15 mouse cellular contexts compared by ENCODE assay signal in the genomic region with DNA sequence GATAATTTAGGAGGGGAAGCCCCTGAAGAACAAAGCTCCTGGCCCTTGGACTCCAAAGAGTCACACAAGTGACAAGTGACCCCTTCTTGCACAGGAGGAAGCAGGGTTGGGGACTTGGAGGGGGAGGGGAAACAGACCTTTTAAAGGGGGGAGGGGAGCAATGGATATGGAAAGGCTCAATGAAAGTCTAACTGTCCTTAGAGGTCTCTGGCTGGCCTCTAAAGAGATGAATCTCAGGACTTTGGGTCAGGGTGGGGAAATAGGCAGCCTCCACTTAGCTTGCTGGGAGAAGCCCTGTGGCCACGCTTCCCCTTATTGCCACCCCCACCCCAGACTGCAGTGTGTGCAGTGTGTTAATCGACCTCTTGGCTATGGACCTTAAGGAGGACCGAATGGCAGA.
DNase-seq lines count a peak whose midpoint lies in the region; ATAC-seq lines count a peak whose summit lies in the region.
"Had no signal": no experiment of that assay in that cellular context is flagged by ENCODE, and none has a peak within 500 bp of the region (broad histone marks: within the 10 kb centered on the region; RNA-seq: fewer than 3 reads in every experiment).

No protein-coding gene starts in this region.

- H3K4me2 ChIP-seq in heart, embryonic 11.5 days: peak overlapping the region; percentile 16; the same call in 1 of the 2 replicates
- no peak overlapping the region for H3K4me2 ChIP-seq in neural tube, embryonic 11.5 days (ENCODE audit: low read depth)
- no peak overlapping the region for H3K4me2 ChIP-seq in neural tube, embryonic 15.5 days
- no peak overlapping the region for H3K4me2 ChIP-seq in midbrain, embryonic 14.5 days (ENCODE audit: low read length)
- H3K4me2 ChIP-seq: stomach, embryonic 15.5 days had no signal

- H3K27me3 ChIP-seq in heart, embryonic 11.5 days (ENCODE audit: control insufficient read depth, insufficient read depth, low read length): peaks cover 74% of the 10 kb centered on the region
- peaks cover 34% of the 10 kb centered on the region for H3K27me3 ChIP-seq in neural tube, embryonic 11.5 days (ENCODE audit: control insufficient read depth, insufficient read depth, low read length)
- H3K27me3 ChIP-seq in neural tube, embryonic 15.5 days (replicated peaks): peaks cover 72% of the 10 kb centered on the region
- peaks cover 14% of the 10 kb centered on the region for H3K27me3 ChIP-seq in midbrain, embryonic 14.5 days (ENCODE audit: control insufficient read depth, insufficient read depth, low read length)

- ATAC-seq in heart, embryonic 11.5 days (replicated peaks; ENCODE audit: insufficient number of reproducible peaks, low FRiP score, low TSS enrichment): no peak
- ATAC-seq in neural tube, embryonic 11.5 days (ENCODE audit: insufficient read depth, low FRiP score, low TSS enrichment): no peak
- ATAC-seq in neural tube, embryonic 15.5 days (ENCODE audit: low FRiP score): no peak
- peak; percentile 32; the same call in 1 of the 2 replicates for ATAC-seq in granulocyte monocyte progenitor cell, adult 5-6 weeks (replicated peaks; ENCODE audit: poor library complexity, severe bottlenecking)
- no peak for ATAC-seq in midbrain, embryonic 14.5 days (ENCODE audit: low FRiP score, low TSS enrichment)
- ATAC-seq: intestine, embryonic 16.5 days had no signal

- peaks cover 36% of the 10 kb centered on the region for H3K4me1 ChIP-seq in heart, embryonic 11.5 days (ENCODE audit: control insufficient read depth, insufficient read depth, low read length)
- H3K4me1 ChIP-seq in neural tube, embryonic 11.5 days (ENCODE audit: control insufficient read depth, insufficient read depth, low read length): peaks cover 21% of the 10 kb centered on the region
- peaks cover 55% of the 10 kb centered on the region for H3K4me1 ChIP-seq in neural tube, embryonic 15.5 days
- peaks cover 43% of the 10 kb centered on the region for H3K4me1 ChIP-seq in midbrain, embryonic 14.5 days (ENCODE audit: control insufficient read depth, insufficient read depth, low read length)

- H3K9me3 ChIP-seq in heart, embryonic 11.5 days (replicated peaks; ENCODE audit: control insufficient read depth, low read length): no peaks in the 10 kb centered on the region
- H3K9me3 ChIP-seq in neural tube, embryonic 11.5 days (ENCODE audit: control insufficient read depth, low read length): no peaks in the 10 kb centered on the region
- no peaks in the 10 kb centered on the region for H3K9me3 ChIP-seq in neural tube, embryonic 15.5 days (replicated peaks)
- H3K9me3 ChIP-seq in midbrain, embryonic 14.5 days (ENCODE audit: control insufficient read depth, low read length): no peaks in the 10 kb centered on the region
- H3K9me3 ChIP-seq: stomach, embryonic 15.5 days had no signal

- WGBS in heart, embryonic 11.5 days (ENCODE audit: insufficient replicate concordance): 10% methylated on average over 3 of the region's 3 CpGs
- 0% methylated on average over 3 of the region's 3 CpGs for WGBS in neural tube, embryonic 11.5 days
- 21% methylated on average over 3 of the region's 3 CpGs for WGBS in neural tube, embryonic 15.5 days
- WGBS in midbrain, embryonic 14.5 days: 12% methylated on average over 3 of the region's 3 CpGs

- no peak overlapping the region for H3K9ac ChIP-seq in heart, embryonic 11.5 days (ENCODE audit: low read depth, low read length)
- no peak overlapping the region for H3K9ac ChIP-seq in neural tube, embryonic 11.5 days (ENCODE audit: low read length)
- H3K9ac ChIP-seq in neural tube, embryonic 15.5 days (replicated peaks): no peak overlapping the region
- no peak overlapping the region for H3K9ac ChIP-seq in midbrain, embryonic 14.5 days (replicated peaks; ENCODE audit: low read length)
- H3K9ac ChIP-seq: stomach, embryonic 15.5 days had no signal

- no peak for DNase-seq in heart, postnatal 4 days
- DNase-seq in neural tube, embryonic 11.5 days (ENCODE audit: low spot score): no peak
- no peak for DNase-seq in midbrain, embryonic 14.5 days
- DNase-seq in gastrocnemius, postnatal 10 days: no peak
- no peak for DNase-seq in heart, postnatal 14 days
- DNase-seq: adrenal gland, postnatal 14 days; cerebellum, adult 9-10 months; heart, adult 2 months; kidney, postnatal 10 days; lung, postnatal 10 days had no signal

- no peaks in the 10 kb centered on the region for H3K36me3 ChIP-seq in heart, embryonic 11.5 days (ENCODE audit: control insufficient read depth, insufficient read depth, low read length)
- no peaks in the 10 kb centered on the region for H3K36me3 ChIP-seq in neural tube, embryonic 11.5 days (ENCODE audit: control insufficient read depth, insufficient read depth, low read length)
- H3K36me3 ChIP-seq in neural tube, embryonic 15.5 days: no peaks in the 10 kb centered on the region
- no peaks in the 10 kb centered on the region for H3K36me3 ChIP-seq in midbrain, embryonic 14.5 days (ENCODE audit: control insufficient read depth, insufficient read depth, low read length)
- H3K36me3 ChIP-seq: stomach, embryonic 15.5 days had no signal

- H3K27ac ChIP-seq in heart, embryonic 11.5 days (ENCODE audit: low read depth, low read length): 0 out of 2 replicates have a peak overlapping the region, but pooled peaks have one; percentile 15
- peak overlapping the region; percentile 68; the same call in 1 of the 2 replicates for H3K27ac ChIP-seq in neural tube, embryonic 11.5 days (ENCODE audit: low read depth, low read length)
- H3K27ac ChIP-seq in neural tube, embryonic 15.5 days (replicated peaks): no peak overlapping the region
- peak overlapping the region; percentile 63 for H3K27ac ChIP-seq in midbrain, embryonic 14.5 days (replicated peaks; ENCODE audit: low read depth, low read length)
- H3K27ac ChIP-seq: heart, adult 2 months; stomach, embryonic 15.5 days had no signal

- intact Hi-C loops in heart, postnatal 14 days (cut with DNase I): loop anchor here (5.0 to 10.0 kb wide), 3 partner anchors 60 to 253 kb away; no protein-coding TSS in a partner anchor

- H3K4me3 ChIP-seq in heart, embryonic 11.5 days (ENCODE audit: low read depth, low read length): no peak overlapping the region; the same call in 1 of the 2 replicates
- no peak overlapping the region for H3K4me3 ChIP-seq in neural tube, embryonic 11.5 days (ENCODE audit: low read depth, low read length)
- no peak overlapping the region for H3K4me3 ChIP-seq in neural tube, embryonic 15.5 days (replicated peaks)
- no peak overlapping the region for H3K4me3 ChIP-seq in midbrain, embryonic 14.5 days (replicated peaks; ENCODE audit: low read depth, low read length)
- H3K4me3 ChIP-seq: heart, adult 2 months; stomach, embryonic 15.5 days had no signal
